Mouse (Mus musculus) lung, embryonic 16.5 days (tissue): Measurements from ENCODE around the gene Vmn1r36. TPM values are rescaled to one million over a fixed set of nuclear protein-coding genes. Genes with fewer than 3 reads are reported as not detected.
"Not testable (repeated sequence)": the region's sequence is repeated elsewhere in the genome, so short reads cannot be mapped to it uniquely, and the experiment has no call there.

Experiments
- ATAC-seq: fragments of 200-750 bp; cut with Nextera tagmentation; 2 replicates; pipeline ENCODE4 v1.8.0; 2017; ENCODE audit warnings: low read depth, mild to moderate bottlenecking, moderate library complexity
- H3K27ac ChIP-seq: fragments of 300-500 bp; sonication (generic); 2 replicates; pipeline ENCODE4 v1.5.1; 2014; ENCODE audit warnings: mild to moderate bottlenecking, control low read depth, low read length
- H3K27me3 ChIP-seq: fragments of 300-500 bp; sonication (generic); 2 replicates; pipeline ENCODE4 v1.6.1; 2014; ENCODE audit warnings: low read depth, low read length, mixed read lengths; ENCODE audit not compliant: control insufficient read depth, insufficient read depth
- H3K36me3 ChIP-seq: fragments of 300-500 bp; sonication (generic); 2 replicates; pipeline ENCODE4 v1.6.1; 2014; ENCODE audit warnings: low read length; ENCODE audit not compliant: control insufficient read depth, insufficient read depth
- H3K4me1 ChIP-seq: fragments of 300-500 bp; sonication (generic); replicated peaks from 2 replicates; pipeline ENCODE4 v1.6.1; 2014; ENCODE audit warnings: low read length, mixed read lengths; ENCODE audit not compliant: control insufficient read depth, insufficient read depth
- H3K4me2 ChIP-seq: fragments of 300-500 bp; sonication (generic); 2 replicates; pipeline ENCODE4 v1.6.1; 2014; ENCODE audit warnings: low read depth, low read length, control low read depth
- H3K4me3 ChIP-seq: fragments of 300-500 bp; sonication (generic); 2 replicates; pipeline ENCODE4 v1.5.1; 2014; ENCODE audit warnings: mild to moderate bottlenecking, low read length, control low read depth
- H3K9ac ChIP-seq: fragments of 300-500 bp; sonication (generic); 2 replicates; pipeline ENCODE4 v1.6.1; 2014; ENCODE audit warnings: low read length, control low read depth
- H3K9me3 ChIP-seq: fragments of 300-500 bp; sonication (generic); 2 replicates; pipeline ENCODE4 v1.6.1; 2016; ENCODE audit warnings: low read length; ENCODE audit not compliant: control insufficient read depth
- WGBS: fragments of 180-500 bp; shearing (Covaris S2); extraction: QIAGEN DNeasy Blood & Tissue Kit; methylation state at CpG from one replicate; pipeline ENCODE4 v1.1.7; 2014; 5-methylcytosine and 5-hydroxymethylcytosine counted together
- polyA plus RNA-seq: library from polyadenylated mRNA; unstranded; fragments of >200 nt; fragmentation: Nextera tagmentation; extraction: Ambion mirVana; gene quantifications from 2 replicates; pipeline ENCODE4 v1.2.1, GENCODE M21; 2015

The Vmn1r36 gene
- polyA plus RNA-seq: not detected in 2 replicates

- not testable (repeated sequence) for H3K4me3 ChIP-seq, H3K36me3 ChIP-seq, H3K27ac ChIP-seq, H3K4me1 ChIP-seq, ATAC-seq, H3K27me3 ChIP-seq, H3K4me2 ChIP-seq, H3K9me3 ChIP-seq, H3K9ac ChIP-seq
- WGBS: 59% methylated on average over 2 of the region's 2 CpGs
Observed at GRCm38 (mm10) chr6:66719068-66719467, at the start of gene Vmn1r36. Vmn1r36 (minus strand) TSS chr6:66719168.

GRCm38 (mm10) chr6:66729082-66729481 is 10.1 kb upstream of the Vmn1r36 start, which contains the start of gene Vmn1r37:
Vmn1r37 (plus strand) TSS chr6:66729382.
- not testable (repeated sequence) for H3K36me3 ChIP-seq, H3K9ac ChIP-seq, H3K27ac ChIP-seq, H3K9me3 ChIP-seq, H3K27me3 ChIP-seq, H3K4me3 ChIP-seq, H3K4me1 ChIP-seq, H3K4me2 ChIP-seq, ATAC-seq

GRCm38 (mm10) chr6:66713854-66714253 is 5.1 kb downstream of the Vmn1r36 start:
- Histone ChIP-seq H3K4me1 (no peaks in the 10 kb centered on the region), H3K27ac (no peak overlapping the region), H3K9ac (no peak overlapping the region), H3K4me2 (no peak overlapping the region), H3K9me3 (no peaks in the 10 kb centered on the region), H3K27me3 (no peaks in the 10 kb centered on the region), H3K36me3 (no peaks in the 10 kb centered on the region), H3K4me3 (no peak overlapping the region)
- no peak for ATAC-seq
- WGBS: 51% methylated on average over 3 of the region's 3 CpGs

GRCm38 (mm10) chr6:66708901-66709300 is 10.1 kb downstream of the Vmn1r36 start:
- ATAC-seq: no peak
- Histone ChIP-seq H3K4me2 (no peak overlapping the region), H3K4me1 (no peaks in the 10 kb centered on the region), H3K4me3 (no peak overlapping the region), H3K27me3 (no peaks in the 10 kb centered on the region), H3K9me3 (no peaks in the 10 kb centered on the region), H3K36me3 (no peaks in the 10 kb centered on the region), H3K9ac (no peak overlapping the region), H3K27ac (no peak overlapping the region)

- 76% methylated on average over 3 of the region's 3 CpGs for WGBS
- no peaks in the 10 kb centered on the region for H3K4me1 ChIP-seq
- no peaks in the 10 kb centered on the region for H3K27me3 ChIP-seq
- no peak within 1 kb of the TSS for H3K9ac ChIP-seq
- H3K4me2 ChIP-seq: no peak within 1 kb of the TSS
- ATAC-seq: no peak
- no peaks in the 10 kb centered on the region for H3K36me3 ChIP-seq
- H3K4me3 ChIP-seq: no peak within 1 kb of the TSS
- no peak within 1 kb of the TSS for H3K27ac ChIP-seq
- H3K9me3 ChIP-seq: no peaks in the 10 kb centered on the region
Observed at GRCm38 (mm10) chr6:66685806-66686205, 33.2 kb downstream of the Vmn1r36 start, which contains the start of gene Vmn1r35. Vmn1r35 (minus strand) TSS chr6:66685906.

Other genes with a start within 250 kb of the Vmn1r36 start
- gene Mad2l1, start 183.8 kb downstream of the Vmn1r36 start, polyA plus RNA-seq: 114 and 125 TPM in 2 replicates
- gene Vmn1r32, start 159.1 kb downstream of the Vmn1r36 start, polyA plus RNA-seq: not detected in 2 replicates
- gene Vmn1r33, start 100.9 kb downstream of the Vmn1r36 start, polyA plus RNA-seq: not detected in 2 replicates
- gene Vmn1r34, start 75.3 kb downstream of the Vmn1r36 start, polyA plus RNA-seq: not detected in 2 replicates
- gene Vmn1r35, start 33.3 kb downstream of the Vmn1r36 start, polyA plus RNA-seq: not detected in 2 replicates
- gene Vmn1r37, start 10.2 kb upstream of the Vmn1r36 start, polyA plus RNA-seq: not detected in 2 replicates
- gene Vmn1r38, start 63.5 kb upstream of the Vmn1r36 start, polyA plus RNA-seq: not detected in 2 replicates
- not detected in 2 replicates for gene Vmn1r39, start 91.4 kb upstream of the Vmn1r36 start, polyA plus RNA-seq
- 93.8 and 96.4 TPM in 2 replicates for gene Gng12, start 177.2 kb upstream of the Vmn1r36 start, polyA plus RNA-seq